In the genomic region with DNA sequence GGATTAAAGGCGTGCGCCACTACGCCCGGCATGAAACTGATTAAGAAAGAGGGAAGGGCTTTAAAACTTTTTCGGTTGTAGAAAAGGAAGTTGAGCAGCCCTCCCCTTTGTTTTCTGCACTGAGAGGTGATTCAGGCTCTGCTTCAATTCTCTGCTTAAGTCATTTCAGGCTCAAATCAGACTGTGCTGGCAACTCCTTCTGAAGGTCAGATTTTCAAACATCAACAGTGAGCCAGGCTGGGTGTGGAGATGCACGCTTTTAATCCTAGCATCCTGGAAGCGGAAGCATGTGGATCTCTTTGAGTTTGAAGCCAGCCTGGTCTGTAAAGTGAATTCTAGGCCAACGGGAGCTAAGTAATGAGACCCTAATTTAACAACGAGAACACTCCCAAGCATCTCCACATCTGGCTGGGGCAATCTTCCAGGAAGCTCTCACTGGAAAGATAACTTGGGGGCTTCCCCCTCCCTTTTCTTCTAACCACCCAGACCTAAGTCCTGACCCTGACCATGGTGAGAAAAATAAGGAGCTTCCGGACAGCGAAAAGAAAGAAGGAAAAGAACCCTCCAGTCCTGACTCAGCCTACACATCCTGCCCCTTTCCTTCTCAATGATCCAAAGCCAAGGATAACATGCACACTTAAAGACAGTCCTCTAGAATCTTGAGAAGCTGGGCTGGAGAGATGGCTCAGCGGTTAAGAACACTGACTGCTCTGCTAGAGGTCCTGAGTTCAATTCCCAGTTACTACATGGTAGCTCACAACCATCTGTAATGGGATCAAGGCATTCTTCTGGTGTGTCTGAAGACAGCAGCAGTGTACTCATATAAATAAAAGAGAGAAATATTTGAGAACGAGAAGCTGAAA, we compare ENCODE assay signal across 22 mouse cellular contexts. TPM values are rescaled to one million over a fixed set of nuclear protein-coding genes. Genes with fewer than 3 reads are reported as not detected.
DNase-seq lines count a peak whose midpoint lies in the region; ATAC-seq and TF ChIP-seq lines count a peak whose summit lies in the region.
"Had no signal": no experiment of that assay in that cellular context is flagged by ENCODE, and none has a peak within 500 bp of the region (broad histone marks: within the 10 kb centered on the region; RNA-seq: fewer than 3 reads in every experiment).

No protein-coding gene starts in this region.

- 88% methylated on average over 13 of the region's 13 CpGs for WGBS in intestine, embryonic 14.5 days
- WGBS in intestine, postnatal 0 days, result 82% methylated on average over 13 of the region's 13 CpGs
- 31% methylated on average over 13 of the region's 13 CpGs for WGBS in bone marrow, adult 2 months
- WGBS in liver, embryonic 15.5 days (ENCODE audit: insufficient replicate concordance), result 41% methylated on average over 13 of the region's 13 CpGs

- no peaks in the 10 kb centered on the region for H3K9me3 ChIP-seq in intestine, embryonic 14.5 days (ENCODE audit: control insufficient read depth, low read length)
- H3K9me3 ChIP-seq in intestine, postnatal 0 days (ENCODE audit: control insufficient read depth), result no peaks in the 10 kb centered on the region
- H3K9me3 ChIP-seq in liver, embryonic 15.5 days (replicated peaks), result no peaks in the 10 kb centered on the region
- H3K9me3 ChIP-seq: forebrain, embryonic 10.5 days; heart, embryonic 15.5 days; limb, embryonic 13.5 days; megakaryocyte, embryonic 14.5 days; midbrain, embryonic 15.5 days had no signal

- ATAC-seq in intestine, embryonic 14.5 days (replicated peaks; ENCODE audit: low FRiP score, low TSS enrichment, low read depth), result no peak
- no peak for ATAC-seq in intestine, postnatal 0 days
- no peak for ATAC-seq in liver, embryonic 15.5 days (ENCODE audit: insufficient read depth)
- ATAC-seq: hindbrain, embryonic 16.5 days; midbrain, embryonic 15.5 days had no signal

- peak; percentile 40 for DNase-seq in intestine, embryonic 14.5 days (ENCODE audit: low spot score)
- DNase-seq in naive thymus-derived CD4-positive, alpha-beta T cell, adult 2 months (ENCODE audit: low read depth), result peak; percentile 35
- DNase-seq in gastrocnemius, adult 2 months, result no peak
- DNase-seq in layer of hippocampus, postnatal 14 days (ENCODE audit: low spot score in 2 of 2), result no peak
- DNase-seq: adrenal gland, adult 2 months; cerebellum, postnatal 10 days; embryo, embryonic 11 days; kidney, adult 8-10 months; kidney, postnatal 36 days; right cerebral cortex, postnatal 14 days; spleen, adult 18-20 months; thymus, postnatal 25 days had no signal

- TF ChIP-seq CTCF in intestine, postnatal 0 days (IDR thresholded peaks at IDR 0.05; ENCODE audit: low read depth), result no peak
- TF ChIP-seq CTCF in bone marrow, adult 2 months (IDR thresholded peaks at IDR 0.05; ENCODE audit: control insufficient read depth, insufficient read depth, low read length), result no peak
- no peak for TF ChIP-seq CTCF in gastrocnemius, adult 2 months (IDR thresholded peaks at IDR 0.05)

- intact Hi-C loops in gastrocnemius, adult 2 months (cut with DNase I), result no loop called here

- H3K36me3 ChIP-seq in intestine, embryonic 14.5 days (ENCODE audit: control insufficient read depth, insufficient read depth, low read length), result no peaks in the 10 kb centered on the region
- H3K36me3 ChIP-seq in intestine, postnatal 0 days (ENCODE audit: control insufficient read depth, insufficient read depth), result no peaks in the 10 kb centered on the region
- H3K36me3 ChIP-seq in liver, embryonic 15.5 days (replicated peaks), result no peaks in the 10 kb centered on the region
- H3K36me3 ChIP-seq: forebrain, embryonic 10.5 days; heart, embryonic 15.5 days; limb, embryonic 13.5 days; midbrain, embryonic 15.5 days had no signal

- no peak overlapping the region for H3K9ac ChIP-seq in intestine, embryonic 14.5 days (ENCODE audit: low read length)
- no peak overlapping the region for H3K9ac ChIP-seq in intestine, postnatal 0 days (ENCODE audit: low read depth, low read length)
- peak overlapping the region; percentile 20; the same call in 1 of the 2 replicates for H3K9ac ChIP-seq in liver, embryonic 15.5 days
- H3K9ac ChIP-seq: heart, embryonic 15.5 days; limb, embryonic 13.5 days; midbrain, embryonic 15.5 days had no signal

- no peaks in the 10 kb centered on the region for H3K27me3 ChIP-seq in intestine, embryonic 14.5 days (replicated peaks; ENCODE audit: control insufficient read depth, insufficient read depth, low read length)
- no peaks in the 10 kb centered on the region for H3K27me3 ChIP-seq in intestine, postnatal 0 days (replicated peaks; ENCODE audit: control insufficient read depth, insufficient read depth, low read length)
- H3K27me3 ChIP-seq in liver, embryonic 15.5 days, result no peaks in the 10 kb centered on the region
- H3K27me3 ChIP-seq: heart, embryonic 15.5 days; limb, embryonic 13.5 days; megakaryocyte, embryonic 14.5 days; midbrain, embryonic 15.5 days had no signal

- H3K4me3 ChIP-seq in intestine, embryonic 14.5 days (ENCODE audit: low read depth, low read length), result no peak overlapping the region
- H3K4me3 ChIP-seq in intestine, postnatal 0 days (ENCODE audit: low read depth, low read length), result no peak overlapping the region
- peak overlapping the region; percentile 14 for H3K4me3 ChIP-seq in bone marrow, adult 2 months (replicated peaks; ENCODE audit: control insufficient read depth, low read depth, low read length)
- H3K4me3 ChIP-seq in liver, embryonic 15.5 days (replicated peaks), result peak overlapping the region; percentile 23
- no peak overlapping the region for H3K4me3 ChIP-seq in gastrocnemius, adult 2 months
- H3K4me3 ChIP-seq: forebrain, embryonic 10.5 days; heart, embryonic 15.5 days; limb, embryonic 13.5 days; megakaryocyte, embryonic 14.5 days; midbrain, embryonic 15.5 days had no signal

- H3K4me1 ChIP-seq in intestine, embryonic 14.5 days (replicated peaks; ENCODE audit: control insufficient read depth, insufficient read depth, low read length), result no peaks in the 10 kb centered on the region
- peaks cover 8% of the 10 kb centered on the region; the same call in 1 of the 2 replicates for H3K4me1 ChIP-seq in intestine, postnatal 0 days (replicated peaks; ENCODE audit: control insufficient read depth, insufficient read depth, low read length)
- peaks cover 6% of the 10 kb centered on the region for H3K4me1 ChIP-seq in bone marrow, adult 2 months (ENCODE audit: control insufficient read depth, insufficient read depth, low read length)
- H3K4me1 ChIP-seq in liver, embryonic 15.5 days (replicated peaks), result peaks cover 98% of the 10 kb centered on the region
- H3K4me1 ChIP-seq: midbrain, embryonic 15.5 days had no signal

- H3K4me2 ChIP-seq in intestine, embryonic 14.5 days (ENCODE audit: low read length), result no peak overlapping the region
- H3K4me2 ChIP-seq in intestine, postnatal 0 days (replicated peaks; ENCODE audit: low read depth), result no peak overlapping the region
- H3K4me2 ChIP-seq in liver, embryonic 15.5 days, result peak overlapping the region; percentile 60
- H3K4me2 ChIP-seq: heart, embryonic 15.5 days; limb, embryonic 13.5 days; midbrain, embryonic 15.5 days had no signal

- no peak for TF ChIP-seq POLR2A in bone marrow, adult 2 months (IDR thresholded peaks at IDR 0.05; ENCODE audit: borderline replicate concordance, control insufficient read depth, low read depth, low read length)

- no peak overlapping the region for H3K27ac ChIP-seq in intestine, embryonic 14.5 days (ENCODE audit: low read depth)
- H3K27ac ChIP-seq in intestine, postnatal 0 days (ENCODE audit: low read depth, low read length), result no peak overlapping the region
- H3K27ac ChIP-seq in bone marrow, adult 2 months (ENCODE audit: control insufficient read depth, insufficient read depth, low read depth, low read length, poor library complexity), result peak overlapping the region; percentile 50; the same call in 1 of the 2 replicates
- peak overlapping the region; percentile 91 for H3K27ac ChIP-seq in liver, embryonic 15.5 days (replicated peaks)
- H3K27ac ChIP-seq in gastrocnemius, adult 2 months, result no peak overlapping the region
- H3K27ac ChIP-seq: forebrain, embryonic 10.5 days; heart, embryonic 15.5 days; limb, embryonic 13.5 days; midbrain, embryonic 15.5 days had no signal

RNA-seq across cellular contexts. Expression of a gene that starts 7.4 kb away (rescaled TPM):
- 0.26 and 0.38 TPM in 2 replicates for polyA plus RNA-seq in intestine, embryonic 14.5 days (2014; fragmentation: Nextera tagmentation; extraction: Ambion mirVana)
- polyA plus RNA-seq in intestine, postnatal 0 days (2015; fragmentation: Nextera tagmentation; extraction: Ambion mirVana), result 0.18 and 0.21 TPM in 2 replicates
- 14.1 and 17.7 TPM in 2 replicates for polyA plus RNA-seq in bone marrow, adult 2 months (2011; ENCODE audit: insufficient read depth, insufficient read length, low replicate concordance, missing spikeins)
- polyA plus RNA-seq in liver, embryonic 15.5 days (2015; fragmentation: Nextera tagmentation; extraction: Ambion mirVana), result 7.7 and 8.2 TPM in 2 replicates
- total RNA-seq in gastrocnemius, adult 2 months (2021), result not detected
- total RNA-seq in layer of hippocampus, postnatal 14 days (2021), result 1 to 10 TPM; 2.1 to 2.3 TPM
- polyA plus RNA-seq: forebrain, embryonic 10.5 days had no signal

RNA-seq across cellular contexts. Expression of a gene that starts 54.5 kb away (rescaled TPM):
- polyA plus RNA-seq in intestine, embryonic 14.5 days (2014; fragmentation: Nextera tagmentation; extraction: Ambion mirVana), result 123 and 139 TPM in 2 replicates
- 38.4 and 39.2 TPM in 2 replicates for polyA plus RNA-seq in intestine, postnatal 0 days (2015; fragmentation: Nextera tagmentation; extraction: Ambion mirVana)
- polyA plus RNA-seq in bone marrow, adult 2 months (2011; ENCODE audit: insufficient read depth, insufficient read length, low replicate concordance, missing spikeins), result 1.5 and 1.9 TPM in 2 replicates
- 0.92 and 1.0 TPM in 2 replicates for polyA plus RNA-seq in liver, embryonic 15.5 days (2015; fragmentation: Nextera tagmentation; extraction: Ambion mirVana)
- total RNA-seq in gastrocnemius, adult 2 months (2021), result 1 to 10 TPM; 2.9 to 3.2 TPM
- 1 to 10 TPM; 4.7 to 6.2 TPM for total RNA-seq in layer of hippocampus, postnatal 14 days (2021)
- total RNA-seq: neutrophil, adult 5-6 weeks had no signal

Comparison
In these comparisons a context has a peak if more than half of its experiments do, and no peak if none do; other contexts are left out.
1. DNase-seq: peak in intestine, embryonic 14.5 days (single experiment) and naive thymus-derived CD4-positive, alpha-beta T cell, adult 2 months (single experiment); none in gastrocnemius, adult 2 months (single experiment) and layer of hippocampus, postnatal 14 days (0 of 2).
2. H3K27ac ChIP-seq: peak in bone marrow, adult 2 months (single experiment) and liver, embryonic 15.5 days (single experiment); none in intestine, embryonic 14.5 days (single experiment), intestine, postnatal 0 days (single experiment) and gastrocnemius, adult 2 months (single experiment).
3. H3K4me3 ChIP-seq: peak in bone marrow, adult 2 months (single experiment) and liver, embryonic 15.5 days (single experiment); none in intestine, embryonic 14.5 days (single experiment), intestine, postnatal 0 days (single experiment) and gastrocnemius, adult 2 months (single experiment).
4. RNA of a gene that starts 54.5 kb away (polyA plus RNA-seq): 123 to 139 TPM in intestine, embryonic 14.5 days and 38.4 to 39.2 TPM in intestine, postnatal 0 days; 1.5 to 1.9 TPM in bone marrow, adult 2 months and 0.92 to 1.0 TPM in liver, embryonic 15.5 days; every median in the first group is over 10 times any median in the second.